Mouse (Mus musculus) stomach, postnatal 0 days (tissue): Measurements from ENCODE around the gene Ppm1h. TPM values are rescaled to one million over a fixed set of nuclear protein-coding genes. Genes with fewer than 3 reads are reported as not detected.

Experiments
- ATAC-seq: fragments of 200-750 bp; cut with Nextera tagmentation; 2 replicates; pipeline ENCODE4 v1.8.0; 2017; ENCODE audit not compliant: low FRiP score, low TSS enrichment
- DNase-seq: peaks from one replicate; pipeline ENCODE4 v3.0.0-alpha.2; 2016; ENCODE audit warnings: low spot score
- H3K27ac ChIP-seq: fragments of 300-500 bp; sonication (generic); replicated peaks from 2 replicates; pipeline ENCODE4 v1.5.1; 2014; ENCODE audit warnings: mild to moderate bottlenecking, control low read depth
- H3K27me3 ChIP-seq: fragments of 300-500 bp; sonication (generic); 2 replicates; pipeline ENCODE4 v1.6.1; 2014; ENCODE audit warnings: low read length; ENCODE audit not compliant: control insufficient read depth, insufficient read depth
- H3K36me3 ChIP-seq: fragments of 300-500 bp; sonication (generic); 2 replicates; pipeline ENCODE4 v1.6.1; 2014; ENCODE audit warnings: low read length, mixed read lengths; ENCODE audit not compliant: control insufficient read depth, insufficient read depth
- H3K4me1 ChIP-seq: fragments of 300-500 bp; sonication (generic); replicated peaks from 2 replicates; pipeline ENCODE4 v1.6.1; 2014; ENCODE audit warnings: antibody characterized with exemption; ENCODE audit not compliant: control insufficient read depth, insufficient read depth
- H3K4me2 ChIP-seq: fragments of 300-500 bp; sonication (generic); replicated peaks from 2 replicates; pipeline ENCODE4 v1.6.1; 2014; ENCODE audit warnings: low read depth, mild to moderate bottlenecking, control low read depth, moderate library complexity
- H3K4me3 ChIP-seq: fragments of 300-500 bp; sonication (generic); 2 replicates; pipeline ENCODE4 v1.5.1; 2014; ENCODE audit warnings: low read depth, low read length, control low read depth
- H3K9ac ChIP-seq: fragments of 300-500 bp; sonication (generic); 2 replicates; pipeline ENCODE4 v1.6.1; 2014; ENCODE audit warnings: mild to moderate bottlenecking, low read length, control low read depth, mixed read lengths
- H3K9me3 ChIP-seq: fragments of 300-500 bp; sonication (generic); 2 replicates; pipeline ENCODE4 v1.6.1; 2016; ENCODE audit warnings: low read length; ENCODE audit not compliant: control insufficient read depth
- CTCF ChIP-seq: IDR thresholded peaks from 2 replicates; pipeline ENCODE4 v1.5.1; 2016; ENCODE audit warnings: antibody characterized with exemption, low read depth, mild to moderate bottlenecking, moderate library complexity
- EP300 ChIP-seq: optimal IDR thresholded peaks from 2 replicates; pipeline ENCODE3; 2016; ENCODE audit warnings: antibody characterized with exemption
- WGBS: fragments of 180-500 bp; shearing (Covaris S2); extraction: QIAGEN DNeasy Blood & Tissue Kit; methylation state at CpG from one replicate; pipeline ENCODE4 v1.1.7; 2014; 5-methylcytosine and 5-hydroxymethylcytosine counted together
- polyA plus RNA-seq: library from polyadenylated mRNA; unstranded; fragments of >200 nt; fragmentation: Nextera tagmentation; extraction: Ambion mirVana; gene quantifications from 2 replicates; pipeline ENCODE4 v1.2.1, GENCODE M21; 2015

Gene Ppm1h
- polyA plus RNA-seq, 1 experiment from 2014 or later = 7.6 TPM

DNA sequence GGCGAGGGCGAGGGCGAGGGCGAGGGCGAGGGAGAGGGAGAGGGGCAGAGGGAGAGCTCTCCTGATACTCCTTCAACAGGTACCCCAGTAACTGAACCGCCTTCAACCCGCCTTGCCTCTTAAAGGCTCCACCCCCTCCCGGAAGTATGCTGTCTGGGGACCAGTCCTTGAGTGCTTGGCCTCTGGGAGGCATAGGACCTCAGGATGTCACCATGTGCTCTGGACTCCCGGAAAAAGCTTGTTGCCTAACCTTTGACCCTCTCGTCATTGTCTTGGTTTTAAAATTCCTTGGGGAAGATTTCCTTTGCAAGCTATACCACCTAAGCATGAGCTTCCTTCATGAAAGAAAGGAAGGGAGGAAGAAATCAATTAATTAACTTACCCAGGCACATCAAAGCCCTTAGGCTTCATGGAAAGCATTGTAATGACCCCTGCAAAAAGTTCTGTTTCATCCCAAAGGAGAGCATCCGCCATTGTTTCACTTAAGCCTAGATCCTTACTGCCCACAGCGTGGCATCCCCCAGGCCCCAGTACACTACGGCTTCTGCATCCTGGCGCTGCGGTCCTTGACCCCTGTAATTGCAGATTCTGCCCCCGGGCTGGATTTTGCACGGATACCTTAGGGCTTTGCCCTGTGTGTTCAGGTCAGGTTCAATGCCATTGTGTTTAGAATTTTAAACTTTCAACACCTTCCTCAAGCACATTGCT is 15.5 kb downstream of the Ppm1h start:
- TF ChIP-seq EP300 (no peak), CTCF (no peak)
- no peak for DNase-seq
- Histone ChIP-seq H3K4me2 (no peak overlapping the region), H3K36me3 (no peaks in the 10 kb centered on the region), H3K9me3 (no peaks in the 10 kb centered on the region), H3K27ac (no peak overlapping the region), H3K9ac (no peak overlapping the region), H3K27me3 (no peaks in the 10 kb centered on the region), H3K4me3 (no peak overlapping the region), H3K4me1 (no peaks in the 10 kb centered on the region)
- ATAC-seq = no peak
- WGBS = 80% methylated on average over 17 of the region's 17 CpGs

DNA sequence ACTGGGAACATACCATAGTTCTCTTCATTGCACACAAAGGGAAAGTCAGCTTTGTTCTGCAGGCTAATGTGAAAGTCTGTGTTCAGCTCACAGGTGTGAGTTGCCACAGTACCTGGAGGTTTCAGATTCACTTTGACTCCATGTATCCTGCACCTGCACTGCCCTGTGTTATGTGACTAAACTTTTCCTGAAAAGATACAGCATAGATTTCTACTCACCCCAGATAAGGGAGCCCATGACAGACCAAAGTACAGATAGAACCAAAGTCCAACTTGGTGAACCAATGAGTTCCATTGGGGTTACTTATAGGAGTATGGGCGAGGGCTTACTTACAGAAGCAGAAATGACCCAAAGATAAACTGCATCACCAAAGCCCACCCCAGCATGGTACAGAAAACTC is 17.8 kb downstream of the Ppm1h start:
- no peak for ATAC-seq
- 96% methylated on average over 1 of the region's 1 CpGs for WGBS

GRCm38 (mm10) chr10:122698347-122698746 is 19.8 kb downstream of the Ppm1h start:
- 88% methylated on average over 5 of the region's 5 CpGs for WGBS
- TF ChIP-seq CTCF (no peak), EP300 (no peak)

More for the DNA sequence above, 17.8 kb downstream of the Ppm1h start:
- Histone ChIP-seq H3K9me3 (no peaks in the 10 kb centered on the region), H3K4me1 (no peaks in the 10 kb centered on the region), H3K4me2 (no peak overlapping the region), H3K36me3 (no peaks in the 10 kb centered on the region), H3K4me3 (no peak overlapping the region), H3K9ac (no peak overlapping the region), H3K27ac (no peak overlapping the region), H3K27me3 (no peaks in the 10 kb centered on the region)
- TF ChIP-seq CTCF (no peak), EP300 (no peak)
- DNase-seq = no peak

GRCm38 (mm10) chr10:122704901-122705300 is 26.3 kb downstream of the Ppm1h start:
- Histone ChIP-seq H3K4me1 (no peaks in the 10 kb centered on the region), H3K27me3 (no peaks in the 10 kb centered on the region), H3K4me2 (no peak overlapping the region), H3K36me3 (no peaks in the 10 kb centered on the region), H3K27ac (no peak overlapping the region), H3K9me3 (no peaks in the 10 kb centered on the region), H3K9ac (no peak overlapping the region), H3K4me3 (no peak overlapping the region)
- ATAC-seq = no peak
- TF ChIP-seq EP300 (no peak), CTCF (no peak)
- no peak for DNase-seq
- WGBS = 84% methylated on average over 5 of the region's 5 CpGs

More at GRCm38 (mm10) chr10:122698347-122698746, 19.8 kb downstream of the Ppm1h start:
- no peak for ATAC-seq
- no peaks in the 10 kb centered on the region for H3K36me3 ChIP-seq
- H3K9me3 ChIP-seq = no peaks in the 10 kb centered on the region
- no peak for DNase-seq
- H3K4me1 ChIP-seq = no peaks in the 10 kb centered on the region
- H3K27me3 ChIP-seq = no peaks in the 10 kb centered on the region
- no peak overlapping the region for H3K4me3 ChIP-seq
- no peak overlapping the region for H3K4me2 ChIP-seq
- H3K9ac ChIP-seq = no peak overlapping the region
- H3K27ac ChIP-seq = no peak overlapping the region

GRCm38 (mm10) chr10:122705457-122705856 is 26.9 kb downstream of the Ppm1h start:
- Histone ChIP-seq H3K4me3 (no peak overlapping the region), H3K36me3 (no peaks in the 10 kb centered on the region), H3K4me1 (no peaks in the 10 kb centered on the region), H3K27ac (no peak overlapping the region), H3K9me3 (no peaks in the 10 kb centered on the region), H3K9ac (no peak overlapping the region), H3K4me2 (no peak overlapping the region), H3K27me3 (no peaks in the 10 kb centered on the region)
- WGBS = 85% methylated on average over 6 of the region's 6 CpGs
- TF ChIP-seq CTCF = no peak
- TF ChIP-seq EP300 = no peak
- ATAC-seq = no peak
- no peak for DNase-seq

DNA sequence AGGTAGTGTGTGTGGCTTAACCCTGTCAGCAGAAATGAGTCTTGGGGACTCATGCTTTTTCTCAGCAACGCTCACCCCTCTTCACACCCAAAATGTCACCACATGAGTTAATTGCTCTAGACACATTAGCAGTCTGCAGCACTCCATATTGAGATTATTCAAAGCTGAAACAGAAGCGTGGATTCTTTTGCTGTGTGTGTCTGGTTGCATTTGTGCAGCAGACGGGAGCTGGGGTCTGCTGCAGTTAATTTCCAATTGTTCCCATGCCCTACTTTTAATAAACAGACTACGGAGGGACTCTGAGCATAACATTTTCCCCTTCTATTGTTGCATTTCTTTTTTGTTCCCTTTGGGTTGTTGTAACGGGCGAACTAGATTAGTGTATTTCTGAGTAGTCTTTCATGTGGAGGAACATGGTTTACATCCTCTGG is 32.8 kb downstream of the Ppm1h start:
- DNase-seq (no peak), ATAC-seq (no peak)
- Histone ChIP-seq H3K9ac (no peak overlapping the region), H3K9me3 (no peaks in the 10 kb centered on the region), H3K27me3 (no peaks in the 10 kb centered on the region), H3K27ac (no peak overlapping the region), H3K4me1 (no peaks in the 10 kb centered on the region), H3K4me3 (no peak overlapping the region), H3K4me2 (no peak overlapping the region), H3K36me3 (no peaks in the 10 kb centered on the region)
- WGBS = 58% methylated on average over 6 of the region's 6 CpGs
- TF ChIP-seq EP300 (no peak), CTCF (no peak)
